Comparison of ENCODE assay signal across 10 mouse cellular contexts in the genomic region with DNA sequence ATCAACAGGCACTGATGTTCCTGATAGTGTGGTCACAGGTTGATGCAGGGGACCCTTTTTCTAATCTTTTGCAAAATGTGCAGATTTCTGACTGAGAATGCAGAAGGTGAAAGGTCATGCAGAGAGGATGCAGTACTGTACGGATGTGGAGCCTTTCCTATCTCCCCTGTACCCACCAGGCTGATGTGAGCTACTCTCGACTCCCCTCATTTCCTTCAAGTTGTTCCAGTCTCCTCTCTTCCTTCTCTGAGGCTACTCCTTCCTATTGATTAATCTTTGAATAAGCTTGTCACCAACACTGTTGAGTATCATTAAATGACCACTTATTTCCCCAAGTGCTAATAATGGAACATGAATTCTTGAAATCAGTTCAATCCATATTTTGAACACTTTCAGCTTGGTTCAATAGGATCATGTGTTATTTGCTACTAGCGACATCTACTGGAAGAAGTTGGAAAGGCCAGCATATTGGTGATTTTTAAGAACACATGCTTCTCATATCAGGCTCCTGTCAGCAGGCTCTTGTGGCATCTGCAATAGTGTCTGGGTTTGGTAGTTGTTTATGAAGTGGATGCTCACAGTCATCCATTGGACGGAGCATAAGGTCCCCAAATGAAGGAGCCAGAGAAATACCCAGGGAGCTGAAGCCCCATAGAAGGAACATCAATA. TPM values are rescaled to one million over a fixed set of nuclear protein-coding genes. Genes with fewer than 3 reads are reported as not detected.
DNase-seq lines count a peak whose midpoint lies in the region; ATAC-seq and TF ChIP-seq lines count a peak whose summit lies in the region.
"Had no signal": no experiment of that assay in that cellular context is flagged by ENCODE, and none has a peak within 500 bp of the region (broad histone marks: within the 10 kb centered on the region; RNA-seq: fewer than 3 reads in every experiment).

No protein-coding gene starts in this region.

- no peaks in the 10 kb centered on the region for H3K27me3 ChIP-seq in kidney, embryonic 14.5 days (ENCODE audit: control insufficient read depth, insufficient read depth, low read length)
- no peaks in the 10 kb centered on the region for H3K27me3 ChIP-seq in forebrain, postnatal 0 days (ENCODE audit: insufficient read depth, low read length)
- no peaks in the 10 kb centered on the region for H3K27me3 ChIP-seq in midbrain, embryonic 16.5 days (ENCODE audit: control insufficient read depth, insufficient read depth, low read depth, low read length)
- H3K27me3 ChIP-seq: embryonic facial prominence, embryonic 13.5 days had no signal

- H3K4me3 ChIP-seq in kidney, embryonic 14.5 days (ENCODE audit: low read length), result no peak overlapping the region
- H3K4me3 ChIP-seq in forebrain, postnatal 0 days (ENCODE audit: low read depth, low read length), result no peak overlapping the region
- H3K4me3 ChIP-seq in layer of hippocampus, adult 2 months, result no peak overlapping the region
- H3K4me3 ChIP-seq in midbrain, embryonic 16.5 days (ENCODE audit: low read depth, low read length), result no peak overlapping the region
- H3K4me3 ChIP-seq: embryonic facial prominence, embryonic 13.5 days had no signal

- peak; percentile 85 for TF ChIP-seq CTCF in forebrain, postnatal 0 days (IDR thresholded peaks at IDR 0.05; ENCODE audit: low read depth)
- TF ChIP-seq CTCF in layer of hippocampus, adult 2 months (conservative IDR thresholded peaks at IDR 0.05), result peak; percentile 88

- WGBS in kidney, embryonic 14.5 days, result 40% methylated on average over 4 of the region's 4 CpGs
- 34% methylated on average over 4 of the region's 4 CpGs for WGBS in forebrain, postnatal 0 days
- 30% methylated on average over 4 of the region's 4 CpGs for WGBS in midbrain, embryonic 16.5 days

- ATAC-seq in kidney, embryonic 14.5 days (ENCODE audit: low FRiP score, low TSS enrichment), result no peak
- peak; percentile 80 for ATAC-seq in forebrain, postnatal 0 days
- peak; percentile 83 for ATAC-seq in midbrain, embryonic 16.5 days

- H3K36me3 ChIP-seq in kidney, embryonic 14.5 days (ENCODE audit: control insufficient read depth, insufficient read depth, low read length), result no peaks in the 10 kb centered on the region
- no peaks in the 10 kb centered on the region for H3K36me3 ChIP-seq in forebrain, postnatal 0 days (ENCODE audit: insufficient read depth)
- no peaks in the 10 kb centered on the region for H3K36me3 ChIP-seq in midbrain, embryonic 16.5 days (ENCODE audit: control insufficient read depth, insufficient read depth, low read length)
- H3K36me3 ChIP-seq: embryonic facial prominence, embryonic 13.5 days had no signal

- H3K27ac ChIP-seq in kidney, embryonic 14.5 days (ENCODE audit: low read depth, low read length), result no peak overlapping the region
- H3K27ac ChIP-seq in forebrain, postnatal 0 days (ENCODE audit: low read depth, low read length), result no peak overlapping the region
- H3K27ac ChIP-seq in layer of hippocampus, adult 2 months, result no peak overlapping the region
- no peak overlapping the region for H3K27ac ChIP-seq in midbrain, embryonic 16.5 days (ENCODE audit: low read length)
- H3K27ac ChIP-seq: embryonic facial prominence, embryonic 13.5 days had no signal

- H3K4me1 ChIP-seq in kidney, embryonic 14.5 days (ENCODE audit: control insufficient read depth, insufficient read depth, low read length), result no peaks in the 10 kb centered on the region
- no peaks in the 10 kb centered on the region for H3K4me1 ChIP-seq in forebrain, postnatal 0 days (ENCODE audit: insufficient read depth)
- no peaks in the 10 kb centered on the region for H3K4me1 ChIP-seq in midbrain, embryonic 16.5 days (ENCODE audit: control insufficient read depth, insufficient read depth, low read length)
- H3K4me1 ChIP-seq: embryonic facial prominence, embryonic 13.5 days had no signal

- H3K4me2 ChIP-seq in kidney, embryonic 14.5 days (replicated peaks; ENCODE audit: low read depth, low read length), result no peak overlapping the region
- H3K4me2 ChIP-seq in forebrain, postnatal 0 days (ENCODE audit: low read depth), result no peak overlapping the region
- H3K4me2 ChIP-seq in midbrain, embryonic 16.5 days (ENCODE audit: low read length), result no peak overlapping the region
- H3K4me2 ChIP-seq: embryonic facial prominence, embryonic 13.5 days had no signal

- H3K9me3 ChIP-seq in kidney, embryonic 14.5 days (ENCODE audit: control insufficient read depth, low read length), result peaks cover 6% of the 10 kb centered on the region; the same call in 1 of the 2 replicates
- H3K9me3 ChIP-seq in forebrain, postnatal 0 days (ENCODE audit: low read length), result peaks cover 5% of the 10 kb centered on the region; the same call in 1 of the 2 replicates
- H3K9me3 ChIP-seq in midbrain, embryonic 16.5 days (replicated peaks; ENCODE audit: control insufficient read depth, low read length, poor library complexity, severe bottlenecking), result peaks cover 3% of the 10 kb centered on the region; the same call in 1 of the 2 replicates
- H3K9me3 ChIP-seq: embryonic facial prominence, embryonic 13.5 days had no signal

- H3K9ac ChIP-seq in kidney, embryonic 14.5 days (ENCODE audit: low read depth, low read length), result no peak overlapping the region
- H3K9ac ChIP-seq in forebrain, postnatal 0 days, result no peak overlapping the region
- H3K9ac ChIP-seq in midbrain, embryonic 16.5 days (ENCODE audit: low read depth, low read length), result no peak overlapping the region
- H3K9ac ChIP-seq: embryonic facial prominence, embryonic 13.5 days had no signal

- peak; percentile 46 to 54 for DNase-seq in kidney, adult 8-10 months
- peak; percentile 46 to 61 for DNase-seq in CD8-positive naive resting alpha-beta T cell, adult 2 months (ENCODE audit: low read depth in 2 of 2, low spot score in 2 of 2)
- peak; percentile 47 for DNase-seq in c-Kit-negative CD71-positive TER-119-positive erythroid progenitor cells, embryonic 14.5 days (ENCODE audit: low read depth, low spot score)
- DNase-seq in forebrain, postnatal 0 days, result peak; percentile 88
- DNase-seq in layer of hippocampus, adult 2 months (ENCODE audit: low spot score in 2 of 2), result peak; percentile 65 to 76
- DNase-seq in spleen, postnatal 14 days (ENCODE audit: low spot score in 2 of 2), result no peak

RNA-seq across cellular contexts. Expression of gene Gm47959, which starts 12.7 kb away (rescaled TPM):
- not detected in 2 replicates for polyA plus RNA-seq in kidney, embryonic 14.5 days (2014; fragmentation: Nextera tagmentation; extraction: Ambion mirVana)
- total RNA-seq in forebrain, postnatal 0 days (2014; rRNA removed), result not detected in 2 replicates
- not detected in 2 replicates for polyA plus RNA-seq in forebrain, postnatal 0 days (2015; fragmentation: Nextera tagmentation; extraction: Ambion mirVana)
- not detected for total RNA-seq in layer of hippocampus, adult 2 months (2021)
- not detected in 2 replicates for polyA plus RNA-seq in midbrain, embryonic 16.5 days (2015; fragmentation: Nextera tagmentation; extraction: Ambion mirVana)
- total RNA-seq: neutrophil, adult 5-6 weeks had no signal
- polyA plus RNA-seq: embryonic facial prominence, embryonic 13.5 days had no signal

RNA-seq across cellular contexts. Expression of gene Gm47955, which starts 27.6 kb away (rescaled TPM):
- not detected in 2 replicates for polyA plus RNA-seq in kidney, embryonic 14.5 days (2014; fragmentation: Nextera tagmentation; extraction: Ambion mirVana)
- not detected in 2 replicates for total RNA-seq in forebrain, postnatal 0 days (2014; rRNA removed)
- not detected in 2 replicates for polyA plus RNA-seq in forebrain, postnatal 0 days (2015; fragmentation: Nextera tagmentation; extraction: Ambion mirVana)
- total RNA-seq in layer of hippocampus, adult 2 months (2021), result not detected
- polyA plus RNA-seq in midbrain, embryonic 16.5 days (2015; fragmentation: Nextera tagmentation; extraction: Ambion mirVana), result not detected in 2 replicates
- total RNA-seq: neutrophil, adult 5-6 weeks had no signal
- polyA plus RNA-seq: embryonic facial prominence, embryonic 13.5 days had no signal

RNA-seq across cellular contexts. Expression of gene Gm7544, which starts 31.9 kb away (rescaled TPM):
- not detected in 2 replicates for polyA plus RNA-seq in kidney, embryonic 14.5 days (2014; fragmentation: Nextera tagmentation; extraction: Ambion mirVana)
- not detected in 2 replicates for total RNA-seq in forebrain, postnatal 0 days (2014; rRNA removed)
- not detected in 2 replicates for polyA plus RNA-seq in forebrain, postnatal 0 days (2015; fragmentation: Nextera tagmentation; extraction: Ambion mirVana)
- not detected for total RNA-seq in layer of hippocampus, adult 2 months (2021)
- polyA plus RNA-seq in midbrain, embryonic 16.5 days (2015; fragmentation: Nextera tagmentation; extraction: Ambion mirVana), result not detected in 2 replicates
- total RNA-seq: neutrophil, adult 5-6 weeks had no signal
- polyA plus RNA-seq: embryonic facial prominence, embryonic 13.5 days had no signal

RNA-seq across cellular contexts. Expression of gene A030003K21Rik, which starts 44.5 kb away (rescaled TPM):
- polyA plus RNA-seq in kidney, embryonic 14.5 days (2014; fragmentation: Nextera tagmentation; extraction: Ambion mirVana), result not detected in 2 replicates
- not detected in 2 replicates for total RNA-seq in forebrain, postnatal 0 days (2014; rRNA removed)
- polyA plus RNA-seq in forebrain, postnatal 0 days (2015; fragmentation: Nextera tagmentation; extraction: Ambion mirVana), result 0.18 TPM in 1 of 2 replicates, not detected in the other
- total RNA-seq in layer of hippocampus, adult 2 months (2021), result not detected
- polyA plus RNA-seq in midbrain, embryonic 16.5 days (2015; fragmentation: Nextera tagmentation; extraction: Ambion mirVana), result not detected in 2 replicates
- total RNA-seq: neutrophil, adult 5-6 weeks had no signal
- polyA plus RNA-seq: embryonic facial prominence, embryonic 13.5 days had no signal

RNA-seq across cellular contexts. Expression of gene Slc19a3, which starts 50.6 kb away (rescaled TPM):
- 0.74 and 1.4 TPM in 2 replicates for polyA plus RNA-seq in kidney, embryonic 14.5 days (2014; fragmentation: Nextera tagmentation; extraction: Ambion mirVana)
- 0.85 and 1.3 TPM in 2 replicates for total RNA-seq in forebrain, postnatal 0 days (2014; rRNA removed)
- polyA plus RNA-seq in forebrain, postnatal 0 days (2015; fragmentation: Nextera tagmentation; extraction: Ambion mirVana), result 0.69 and 0.99 TPM in 2 replicates
- total RNA-seq in layer of hippocampus, adult 2 months (2021), result 1 to 10 TPM; 3.1 to 3.2 TPM
- 0.82 and 1.5 TPM in 2 replicates for polyA plus RNA-seq in midbrain, embryonic 16.5 days (2015; fragmentation: Nextera tagmentation; extraction: Ambion mirVana)
- total RNA-seq: neutrophil, adult 5-6 weeks had no signal

Comparison
In these comparisons a context has a peak if more than half of its experiments do, and no peak if none do; other contexts are left out.
1. DNase-seq: peak in kidney, adult 8-10 months (2 of 2), CD8-positive naive resting alpha-beta T cell, adult 2 months (2 of 2), c-Kit-negative CD71-positive TER-119-positive erythroid progenitor cells, embryonic 14.5 days (single experiment), forebrain, postnatal 0 days (single experiment) and layer of hippocampus, adult 2 months (2 of 2); none in spleen, postnatal 14 days (0 of 2).